Mouse (Mus musculus): ENCODE data around the gene Zfp968.
"Not testable (repeated sequence)": the region's sequence is repeated elsewhere in the genome, so short reads cannot be mapped to it uniquely, and the experiment has no call there.

The Zfp968 gene

GRCm38 (mm10) chr2:175372136-175372535, at the start of gene Zfp968:
Zfp968 (plus strand) TSS chr2:175372436.
- not testable (repeated sequence) for DNase-seq

DNA sequence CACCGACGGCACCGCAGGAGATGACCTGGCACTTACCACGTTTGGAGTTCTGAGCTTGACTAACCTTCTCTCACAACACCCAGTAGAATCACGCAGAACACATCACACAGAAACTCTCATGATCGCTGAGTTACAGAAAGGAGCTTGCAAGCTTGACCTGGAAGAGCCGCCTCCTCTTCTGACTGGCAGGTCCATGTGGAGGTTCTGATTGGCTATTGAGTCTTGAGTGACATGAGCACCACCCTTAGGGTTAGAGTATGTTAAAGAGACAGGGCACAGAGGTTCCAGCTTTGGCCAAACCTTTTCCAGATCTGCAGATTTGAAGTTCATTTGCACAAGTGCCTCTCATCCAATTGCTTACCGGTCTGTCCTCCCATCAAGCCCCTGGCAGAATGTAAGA, 34.1 kb upstream of the Zfp968 start, which contains the start of gene Gm4631:
Gene Gm4631, minus strand, starts transcription at position 101 of the 400 bp plus-strand sequence.
- not testable (repeated sequence) for DNase-seq
